Mouse (Mus musculus): ENCODE data around the gene Rpl31. TPM values are rescaled to one million over a fixed set of nuclear protein-coding genes. Genes with fewer than 3 reads are reported as not detected.
A peak's percentile ranks its signal among the peaks of the same experiment; 100 is the strongest.

The Rpl31 gene
- polyA plus RNA-seq, 3 experiments from 2014 or later: 401 to 497 (median 469) TPM

DNA sequence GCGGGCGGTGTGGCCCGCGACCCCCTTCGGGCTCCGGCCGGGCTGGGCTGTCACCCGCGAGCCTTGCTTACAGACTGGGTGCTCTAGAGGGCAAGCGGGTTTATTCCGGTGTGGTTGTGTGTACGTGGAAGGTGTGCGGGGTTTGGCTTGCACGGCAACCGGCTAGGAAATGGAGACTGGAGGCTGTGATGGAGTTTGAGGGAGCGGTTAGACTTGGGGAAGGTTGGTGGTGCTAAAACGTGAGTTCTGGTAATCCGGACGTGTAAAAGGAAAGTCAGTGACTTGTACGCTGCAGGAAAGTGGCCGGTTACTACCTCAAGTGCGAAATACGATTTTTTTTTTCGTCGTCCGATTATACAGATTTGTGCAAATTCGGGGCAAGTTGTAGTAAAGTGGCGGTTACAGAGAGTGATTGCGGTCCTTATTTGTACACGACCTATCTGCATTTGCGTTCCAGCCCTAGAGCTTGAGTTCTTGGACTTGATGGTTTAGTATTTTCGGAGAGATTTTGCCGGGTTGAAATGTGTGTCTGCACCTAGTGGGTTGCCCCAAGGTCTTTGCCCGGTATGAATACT, 712 bp downstream of the Rpl31 start:
- ATAC-seq: peak; percentile 2

DNA sequence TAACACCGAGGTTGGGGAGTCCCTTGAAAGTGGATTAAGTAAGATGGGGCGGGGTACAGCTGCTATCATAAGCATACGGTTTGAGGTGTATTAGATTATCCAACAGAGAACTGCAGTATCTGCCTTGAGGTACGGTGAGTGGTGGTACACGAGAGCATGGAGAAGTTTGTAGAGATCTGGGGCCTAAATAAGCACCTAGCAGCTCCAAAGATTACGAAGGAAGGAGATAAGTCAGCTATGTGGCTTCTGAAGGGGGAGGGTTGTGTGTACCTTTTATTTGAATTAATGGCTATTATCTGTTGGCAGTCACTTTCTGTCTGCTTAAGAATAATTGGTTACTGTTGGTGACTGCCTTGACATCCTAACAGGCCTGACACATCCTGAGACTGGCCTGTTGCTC, 2.8 kb downstream of the Rpl31 start:
- no peak for ATAC-seq

DNA sequence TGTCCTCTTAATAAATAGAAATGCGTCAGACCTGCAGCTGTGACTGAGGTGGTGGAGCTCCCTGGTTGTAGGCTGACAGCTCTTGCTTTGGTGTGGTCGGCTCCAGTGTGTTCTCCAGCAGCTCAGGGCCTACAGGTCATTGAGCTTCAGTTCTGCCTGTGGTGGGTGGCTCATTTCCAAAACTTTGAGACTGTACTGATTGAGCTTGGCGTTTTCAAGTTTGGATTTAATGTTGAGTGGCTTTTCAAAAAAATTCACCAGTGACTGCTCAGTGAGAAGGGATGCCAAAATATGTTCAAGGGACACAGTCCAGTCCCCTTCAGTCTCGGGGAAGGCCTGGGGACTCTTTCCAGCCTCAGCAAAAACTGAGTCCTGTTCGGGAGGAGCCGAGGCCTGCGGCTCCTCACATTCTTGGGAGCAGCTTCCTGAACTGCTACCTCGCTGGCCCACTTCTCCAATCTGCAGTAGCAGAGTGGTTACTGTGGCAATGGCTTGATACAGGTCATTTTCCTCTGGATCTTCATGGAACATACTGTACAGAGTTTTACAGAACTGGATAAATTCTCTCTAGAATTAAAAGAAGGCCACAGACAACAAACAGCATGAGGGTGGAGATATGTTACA, 4.7 kb downstream of the Rpl31 start:
- no peak for ATAC-seq

DNA sequence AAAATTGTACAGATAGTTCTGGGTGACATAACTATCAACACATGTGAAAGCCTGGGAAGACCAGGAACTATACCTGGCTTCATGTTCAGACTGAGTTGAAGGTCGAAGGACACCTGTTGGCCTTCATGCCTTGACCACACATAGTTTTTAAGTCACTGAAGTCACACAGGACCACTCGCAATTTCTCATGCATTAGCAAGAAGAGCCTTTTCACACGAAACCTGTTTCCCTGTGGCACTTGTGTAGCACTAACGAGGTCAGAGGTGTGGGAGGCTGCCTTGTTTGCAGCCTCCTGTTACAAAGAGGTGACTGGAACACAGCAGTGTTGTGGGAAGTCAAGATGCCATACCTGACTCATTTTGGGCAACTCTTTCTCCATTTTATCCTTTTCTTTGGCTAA, 5.7 kb downstream of the Rpl31 start:
- ATAC-seq: no peak

DNA sequence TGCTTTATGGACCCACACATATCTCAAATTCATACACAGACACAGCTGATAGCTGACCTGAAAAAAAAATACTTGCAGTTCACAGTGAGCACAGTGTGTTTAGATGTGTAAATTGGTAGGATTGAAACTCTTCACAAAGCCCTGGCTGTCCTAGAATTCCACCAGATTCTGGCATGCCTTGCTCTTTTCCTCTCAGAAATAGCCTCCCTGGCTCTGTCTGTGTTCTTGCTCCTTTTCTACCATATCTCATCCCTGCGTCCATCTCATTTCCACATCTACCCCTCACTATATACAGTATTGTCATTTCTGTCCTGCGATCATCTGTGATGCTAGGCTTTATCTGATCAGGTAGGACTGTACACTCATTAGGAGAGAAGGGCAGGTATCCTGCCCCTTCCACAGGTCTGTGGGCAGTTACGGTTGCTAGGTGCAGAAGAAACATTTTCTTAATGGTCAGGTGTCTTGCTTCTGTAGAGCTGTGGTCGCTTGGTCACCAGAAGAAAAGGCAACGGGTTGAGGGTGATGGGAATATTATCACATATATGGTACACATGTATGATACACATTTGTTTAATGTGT, 6.7 kb downstream of the Rpl31 start:
- no peak for ATAC-seq

DNA sequence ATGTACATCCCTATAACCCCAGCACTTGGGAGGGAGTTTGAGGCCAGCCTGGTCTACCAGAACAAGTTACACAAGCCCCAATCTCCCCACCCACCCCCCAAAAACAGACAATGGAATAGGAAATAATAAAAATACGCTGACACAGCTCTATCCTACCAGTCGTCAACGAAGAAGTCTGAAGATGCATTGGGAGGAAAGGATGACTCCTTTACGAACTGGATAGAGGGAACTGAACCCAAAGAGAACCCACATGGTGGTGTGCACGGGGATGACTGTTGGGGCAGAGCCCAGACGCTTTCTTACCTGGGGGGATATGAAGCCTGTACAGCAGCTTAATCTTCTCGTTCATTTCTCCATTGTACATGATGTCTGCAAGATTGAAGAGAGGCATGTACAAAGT, 8.5 kb downstream of the Rpl31 start:
- no peak for ATAC-seq

DNA sequence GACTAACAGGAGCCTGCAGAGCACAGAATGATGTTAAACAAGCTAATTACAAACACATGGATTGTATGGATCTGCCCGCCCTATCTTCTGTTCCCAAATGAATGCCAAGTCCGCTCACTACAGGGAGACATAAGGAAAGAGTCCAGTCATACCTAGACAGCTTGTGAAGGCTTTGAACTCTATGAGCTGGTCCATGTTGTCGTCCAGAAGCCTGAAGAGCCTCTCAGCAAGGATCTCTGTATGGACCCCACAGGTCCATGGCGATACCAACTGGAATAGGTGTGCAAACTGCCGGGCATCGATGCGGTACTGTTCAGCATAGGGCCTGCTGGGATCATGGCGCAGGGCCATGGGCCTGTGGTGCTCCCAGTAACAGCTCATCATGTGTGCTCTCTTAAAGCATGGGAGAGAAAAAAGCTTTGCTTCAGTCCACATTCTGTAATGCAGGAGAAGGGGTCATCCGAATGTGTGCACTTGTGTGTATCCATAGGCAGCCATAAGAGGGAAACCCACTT, 9.1 kb downstream of the Rpl31 start:
- ATAC-seq: no peak

DNA sequence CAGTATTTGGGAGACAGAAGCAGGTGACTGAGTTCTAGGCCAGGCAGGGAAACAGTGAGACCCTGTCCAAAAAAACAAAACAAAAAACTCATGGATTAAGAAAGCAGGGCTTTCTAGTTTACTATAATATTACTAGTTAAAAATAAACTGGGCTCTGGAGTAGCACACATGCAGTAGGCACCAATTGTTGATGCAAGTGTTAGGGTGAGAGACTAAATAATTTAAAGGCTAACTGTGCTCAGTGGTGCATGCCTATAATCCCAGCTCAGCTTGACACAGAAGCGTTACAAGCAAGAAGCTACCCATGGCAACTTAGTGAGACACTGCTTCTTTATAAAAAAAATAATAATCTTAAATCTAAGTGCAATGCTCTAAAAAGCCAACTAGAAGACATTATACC, 10.9 kb downstream of the Rpl31 start:
- no peak for ATAC-seq

DNA sequence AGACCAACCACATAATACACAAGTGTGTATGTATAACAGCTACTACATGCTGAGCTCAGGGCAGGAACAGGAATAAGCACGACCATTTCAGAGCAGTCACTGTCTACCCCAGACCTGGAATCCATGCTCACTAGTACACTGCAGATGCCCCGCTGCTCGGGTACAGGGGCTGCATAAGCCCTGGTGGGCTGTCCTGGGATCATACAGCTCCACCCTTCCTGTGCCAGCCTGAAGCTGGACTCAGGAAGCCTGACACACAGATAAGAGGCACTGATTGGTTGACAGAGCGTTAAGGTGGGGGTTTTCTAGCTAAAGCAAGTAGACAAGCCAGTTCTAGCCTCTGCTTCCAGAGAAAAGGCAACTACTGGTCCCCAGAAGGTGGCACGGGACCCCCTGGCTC, 11.4 kb downstream of the Rpl31 start:
- no peak for ATAC-seq

DNA sequence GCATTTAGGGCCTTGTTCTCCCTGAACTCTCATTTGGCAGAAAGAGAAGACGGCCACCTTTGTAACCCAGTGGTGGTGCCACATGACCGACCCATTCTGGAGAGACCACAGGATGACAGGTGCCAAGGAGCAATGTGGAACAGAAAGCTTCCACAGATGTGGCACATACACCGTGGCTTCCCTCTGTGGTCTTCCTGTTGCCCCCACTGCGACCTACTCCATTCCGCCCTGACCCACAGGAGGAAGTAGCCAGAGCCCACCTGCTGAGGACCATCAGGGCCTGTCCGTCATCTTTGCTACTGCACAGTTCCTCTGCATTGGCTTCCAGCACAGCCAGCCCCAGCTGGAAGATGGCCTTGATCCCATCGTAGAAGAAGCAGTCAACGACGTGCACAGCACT, 13.4 kb downstream of the Rpl31 start:
- no peak for ATAC-seq

DNA sequence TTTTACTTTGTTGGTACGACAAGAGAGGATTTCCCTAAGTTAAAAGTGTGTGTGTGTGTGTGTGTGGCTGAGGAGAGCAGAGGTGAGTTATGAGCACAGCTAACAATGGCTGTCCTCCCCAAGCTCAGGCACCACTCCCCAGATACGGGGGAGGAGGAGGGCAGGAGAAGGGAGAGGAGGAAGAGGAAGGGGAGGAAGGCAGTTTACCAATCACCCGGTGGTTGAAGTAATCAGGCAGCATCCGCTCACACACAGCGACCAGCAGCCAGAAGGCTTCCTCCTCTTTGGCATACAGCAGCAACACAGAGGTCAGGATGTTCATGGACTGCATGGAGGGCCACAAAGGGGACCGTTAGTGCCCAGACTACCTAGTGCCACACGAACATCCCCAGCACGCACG, 17.3 kb downstream of the Rpl31 start:
- no peak for ATAC-seq

DNA sequence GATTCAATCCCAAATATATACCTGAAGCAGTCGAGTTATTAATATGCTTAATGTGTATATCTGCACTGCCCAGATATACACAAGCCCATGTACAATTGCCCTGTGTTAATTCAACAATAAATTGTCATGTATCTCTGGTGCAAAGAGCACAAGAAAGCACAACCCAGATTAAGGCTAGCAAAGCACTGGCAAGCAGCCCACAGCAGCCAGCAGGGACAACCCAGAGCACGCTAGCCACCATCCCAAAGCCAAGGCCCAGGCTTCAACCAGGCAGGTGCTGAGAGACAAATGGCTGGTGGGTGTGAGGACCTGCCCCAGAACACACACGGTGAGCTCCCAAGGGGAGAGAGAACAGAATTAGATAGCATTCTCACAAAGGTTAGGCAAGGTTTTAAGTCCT, 18.8 kb downstream of the Rpl31 start:
- ATAC-seq: no peak

DNA sequence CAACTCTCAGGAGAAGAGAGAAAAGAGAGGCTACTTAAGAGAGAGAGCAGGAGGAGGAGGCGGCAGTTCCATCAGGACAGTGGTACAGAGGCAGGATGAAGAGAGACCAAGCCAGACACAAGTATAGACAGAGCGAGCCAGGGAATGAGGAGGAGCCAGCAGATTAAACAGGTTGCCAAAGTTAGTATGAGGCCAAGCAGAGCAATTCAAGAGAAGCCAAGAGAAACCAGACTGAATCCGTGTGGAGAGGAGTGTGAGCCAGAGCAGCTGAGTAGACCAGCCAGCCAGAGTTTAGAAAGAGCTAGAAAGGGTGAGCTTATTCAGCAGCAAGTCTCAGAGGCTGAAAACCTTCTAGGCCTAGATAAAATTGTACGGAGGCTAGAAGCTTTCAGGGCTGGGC, 19.9 kb downstream of the Rpl31 start:
- no peak for ATAC-seq

DNA sequence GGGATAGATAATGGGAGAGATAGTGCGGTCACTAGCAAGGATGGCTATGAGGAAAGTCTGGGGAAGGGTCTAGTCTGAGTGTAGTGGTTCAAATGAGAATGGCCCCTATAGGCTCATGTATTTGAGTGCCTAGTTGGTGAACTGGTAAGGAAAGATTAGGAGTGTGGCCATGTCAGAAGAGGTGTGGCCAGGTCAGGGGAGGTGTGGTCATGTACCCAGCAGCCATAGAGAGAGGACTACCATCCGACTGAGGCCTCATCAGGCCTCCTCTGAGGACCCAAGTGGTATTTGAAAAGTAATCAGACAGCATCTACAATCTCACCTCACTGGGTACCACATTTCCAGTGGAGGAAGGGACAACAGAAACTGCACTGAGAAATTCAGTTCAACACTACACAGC, 20.5 kb downstream of the Rpl31 start:
- ATAC-seq: no peak

DNA sequence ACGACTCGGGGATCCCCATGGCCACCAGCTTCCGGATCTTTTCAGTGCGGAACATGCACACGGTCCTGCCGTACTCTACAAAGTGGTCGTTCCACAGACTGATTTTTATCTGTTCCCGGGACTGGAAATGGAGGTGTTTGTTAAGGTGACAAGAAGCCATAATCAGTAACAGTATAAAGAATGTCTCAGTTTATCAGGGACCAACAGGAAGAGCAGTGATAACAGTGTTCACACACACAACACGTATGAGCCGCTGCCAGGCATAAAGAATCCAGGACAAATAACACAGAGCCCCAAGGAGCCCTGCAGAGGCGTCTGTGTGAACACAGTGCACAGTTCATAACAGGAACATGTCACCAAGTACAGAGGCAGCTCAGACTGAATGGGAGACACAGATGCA, 21.7 kb downstream of the Rpl31 start:
- no peak for ATAC-seq

DNA sequence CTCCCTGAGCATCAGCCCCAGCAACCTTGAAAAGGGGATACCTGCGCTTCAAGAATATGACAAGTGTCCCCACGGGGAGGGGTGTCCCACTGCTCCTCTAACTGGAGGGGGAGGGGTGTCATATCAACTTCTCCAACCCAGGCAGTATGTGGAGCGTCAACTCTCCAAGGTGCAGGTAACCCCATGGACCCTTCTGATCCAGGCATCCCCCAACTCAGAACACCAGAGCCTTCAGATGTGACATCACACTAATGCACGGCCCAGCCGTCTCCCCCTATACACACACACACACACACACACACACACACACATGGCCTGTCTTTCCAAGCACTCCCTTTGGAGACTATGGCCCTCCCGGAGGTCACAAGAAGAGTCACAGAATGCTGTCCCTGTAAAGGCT, 24.0 kb downstream of the Rpl31 start:
- no peak for ATAC-seq

DNA sequence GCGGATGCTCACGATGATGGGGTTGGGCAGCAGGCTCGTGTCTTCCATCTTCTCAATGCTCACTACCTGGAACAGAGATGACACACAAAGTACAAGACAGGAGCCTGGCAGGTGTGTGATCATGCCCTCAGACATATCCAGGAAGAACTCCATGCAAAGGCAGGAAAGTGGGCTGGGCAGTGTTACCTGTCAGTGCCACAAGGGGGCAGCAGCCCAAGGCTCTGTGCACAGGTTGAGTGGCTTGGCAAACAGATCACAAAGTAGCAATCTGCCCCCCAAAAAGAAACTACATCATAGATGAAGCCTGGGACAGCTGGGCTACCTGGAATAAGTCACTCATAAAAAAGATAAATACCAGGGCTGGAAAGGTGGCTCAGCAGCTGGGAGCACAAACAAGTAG, 24.5 kb downstream of the Rpl31 start:
- no peak for ATAC-seq

DNA sequence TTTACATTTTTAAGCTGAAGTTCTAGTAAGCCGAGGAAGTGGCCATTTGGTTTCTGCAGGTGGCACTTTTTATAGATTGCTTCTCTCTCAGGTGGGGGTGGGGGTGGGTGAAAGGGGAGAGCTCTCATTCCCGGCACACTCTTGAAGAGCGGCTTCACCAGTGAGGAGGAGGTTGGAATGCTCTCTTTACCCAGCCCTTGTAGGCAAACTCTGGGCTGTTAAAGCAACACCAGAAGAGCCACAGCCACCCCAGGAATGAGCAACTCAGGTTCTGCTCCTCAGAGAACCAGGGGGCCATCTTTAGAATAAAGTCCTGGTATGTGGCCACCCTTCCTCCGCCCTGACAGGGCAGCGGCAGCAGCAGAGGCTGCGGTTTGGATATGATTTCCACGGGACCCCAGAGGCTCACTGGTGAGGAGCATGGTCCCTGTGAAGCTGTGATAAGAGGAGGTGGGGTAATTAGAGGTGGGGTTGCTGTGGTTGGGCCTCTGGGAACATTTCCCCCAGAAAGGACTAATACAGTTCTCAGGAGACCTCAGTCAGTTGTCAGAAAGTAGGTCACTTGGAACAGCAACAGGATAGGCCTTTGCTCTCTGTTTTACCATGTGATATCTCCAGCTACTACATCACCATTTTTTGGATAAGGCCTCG, 25.7 kb downstream of the Rpl31 start:
- ATAC-seq: no peak

DNA sequence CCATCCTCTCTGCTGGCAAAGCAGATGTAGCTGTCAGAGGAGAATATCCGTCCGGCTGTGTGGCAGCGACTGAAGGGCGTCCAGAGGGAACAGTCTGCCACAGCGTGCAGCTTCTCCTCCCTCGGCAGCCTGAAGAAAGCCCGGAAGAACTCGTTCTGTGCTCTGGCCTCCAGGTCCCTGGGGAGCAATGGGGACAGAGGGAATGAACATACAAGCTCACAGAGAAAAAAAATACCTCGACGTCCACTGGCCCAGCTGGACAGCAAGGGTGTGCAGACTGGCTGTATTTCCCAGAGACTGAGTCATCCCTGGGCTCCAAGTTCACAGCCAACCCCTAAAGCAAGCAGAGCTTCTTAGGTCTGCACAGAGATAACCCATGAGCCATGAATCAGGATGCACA, 26.5 kb downstream of the Rpl31 start:
- no peak for ATAC-seq

DNA sequence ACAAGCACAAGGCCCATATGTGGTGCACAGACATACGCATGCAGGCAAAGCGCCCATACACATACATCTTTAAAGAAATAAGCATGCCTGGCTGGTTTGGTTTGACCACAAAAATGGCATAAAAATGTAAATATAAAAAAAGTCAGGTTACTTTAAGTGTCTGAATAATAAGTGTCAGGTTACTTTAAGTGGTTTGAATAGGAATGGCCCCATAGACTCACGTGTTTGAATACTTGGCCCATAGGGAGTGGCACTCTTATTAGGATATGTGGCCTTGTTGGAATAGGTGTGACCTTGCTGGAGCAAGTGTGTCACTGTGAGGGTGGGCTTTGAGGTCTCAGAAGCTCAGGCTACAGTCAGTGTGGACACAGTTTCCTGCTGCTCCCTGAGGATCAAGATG, 27.0 kb downstream of the Rpl31 start:
- ATAC-seq: no peak

DNA sequence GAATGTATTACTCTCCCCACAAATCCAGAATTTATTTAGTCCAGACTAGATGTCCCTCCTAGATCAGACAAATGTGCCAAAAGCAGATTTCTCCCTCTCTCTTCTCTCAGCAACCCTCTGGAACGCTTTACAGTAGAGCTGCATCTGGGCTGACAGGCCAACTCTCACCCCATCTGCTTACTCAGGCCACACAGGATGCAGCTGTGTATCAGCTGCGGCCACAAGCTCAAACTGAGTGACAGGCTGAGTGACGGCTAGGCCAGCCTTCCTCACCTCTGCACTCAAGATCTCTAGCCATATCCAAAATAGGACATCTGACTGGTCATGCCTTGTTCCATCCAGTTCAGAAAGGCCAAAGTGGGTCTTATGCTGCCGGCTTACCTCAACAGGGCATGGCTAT, 28.7 kb downstream of the Rpl31 start:
- ATAC-seq: no peak

DNA sequence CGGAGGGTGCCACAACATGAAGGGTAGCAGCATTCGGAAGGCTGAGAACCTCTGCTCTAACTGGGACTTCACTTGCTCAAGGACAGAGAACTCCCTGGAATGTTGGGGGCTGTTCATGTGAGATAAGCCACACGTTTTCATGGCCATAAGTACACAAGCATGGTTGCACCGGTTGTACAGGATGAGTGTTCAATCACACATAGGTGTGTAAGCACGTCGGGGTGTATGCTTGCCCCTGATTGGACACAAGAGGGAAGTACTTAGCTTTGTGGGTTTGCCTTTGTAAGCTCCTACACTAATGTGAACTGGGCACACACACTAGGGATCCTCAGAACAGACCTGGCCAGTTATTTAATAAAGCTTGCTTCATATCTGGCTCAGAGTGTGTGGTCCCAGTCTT, 30.6 kb downstream of the Rpl31 start:
- no peak for ATAC-seq

DNA sequence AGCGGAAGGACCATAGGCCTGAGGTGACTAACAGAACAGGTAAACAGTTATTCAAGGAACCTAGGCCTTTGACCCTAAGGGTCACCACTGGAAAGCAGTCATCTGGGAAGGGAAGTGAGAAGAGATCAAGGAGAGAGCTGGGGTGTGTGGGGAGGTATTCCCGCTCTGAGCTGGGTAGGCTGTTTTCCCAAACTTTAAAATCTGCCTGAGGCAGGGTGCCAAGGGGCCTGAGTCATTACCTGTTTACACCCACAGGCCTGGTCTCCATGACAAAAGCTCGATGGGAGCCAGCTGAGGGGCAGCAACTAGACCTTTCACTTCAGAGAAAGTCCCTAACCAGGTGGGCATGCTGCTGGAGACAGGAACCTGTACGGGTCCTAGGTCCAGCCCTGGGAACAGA, 31.6 kb downstream of the Rpl31 start:
- ATAC-seq: no peak

DNA sequence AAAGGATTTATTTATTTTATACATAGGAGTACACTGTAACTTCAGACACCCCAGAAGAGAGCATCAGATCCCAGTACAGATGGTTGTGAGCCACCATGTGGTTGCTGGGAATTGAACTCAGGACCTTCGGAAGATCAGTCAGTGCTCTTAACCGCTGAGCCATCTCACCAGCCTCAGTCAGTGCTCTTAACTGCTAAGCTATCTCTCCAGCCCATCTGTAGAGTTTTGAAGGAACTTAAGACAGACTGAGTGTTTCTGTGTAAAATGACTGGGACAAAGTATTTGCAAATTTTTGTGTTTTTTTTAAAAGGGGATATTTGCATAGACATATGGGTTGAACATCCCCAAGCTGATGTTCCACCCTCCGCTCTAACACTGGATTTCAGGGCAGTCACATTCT, 32.5 kb downstream of the Rpl31 start:
- no peak for ATAC-seq
